Mouse (Mus musculus): Measurements from ENCODE around the gene Fgfr2.

Fgfr2 gene

GRCm38 (mm10) chr7:133089621-133090260 lies 33.4 kb downstream of the Fgfr2 start:
- no peak for DNase-seq (ENCODE audit: inconsistent age in 2 of 2, low spot score in 1 of 2)

GRCm38 (mm10) chr7:133088830-133089261 lies 34.3 kb downstream of the Fgfr2 start:
- peak; percentile 73 to 91 for DNase-seq (ENCODE audit: inconsistent age in 2 of 2, low spot score in 1 of 2)

GRCm38 (mm10) chr7:133088411-133088810 lies 34.7 kb downstream of the Fgfr2 start:
- no peak for DNase-seq (ENCODE audit: inconsistent age in 2 of 2, low spot score in 1 of 2)

- peak; percentile 37 to 41 for DNase-seq (ENCODE audit: inconsistent age in 2 of 2, low spot score in 1 of 2)
Measured at GRCm38 (mm10) chr7:133085408-133085807, 37.7 kb downstream of the Fgfr2 start.

GRCm38 (mm10) chr7:133083936-133084614 lies 39.1 kb downstream of the Fgfr2 start:
- DNase-seq (ENCODE audit: inconsistent age in 2 of 2, low spot score in 1 of 2), result no peak

- DNase-seq (ENCODE audit: inconsistent age in 2 of 2, low spot score in 1 of 2), result no peak
Measured at GRCm38 (mm10) chr7:133078929-133079328, 44.2 kb downstream of the Fgfr2 start.

- no peak for DNase-seq (ENCODE audit: inconsistent age in 2 of 2, low spot score in 1 of 2)
Measured at GRCm38 (mm10) chr7:133074462-133075133, 48.6 kb downstream of the Fgfr2 start.

- DNase-seq (ENCODE audit: inconsistent age in 2 of 2, low spot score in 1 of 2), result no peak
Measured at GRCm38 (mm10) chr7:133073147-133073651, 50.0 kb downstream of the Fgfr2 start.

- DNase-seq (ENCODE audit: inconsistent age in 2 of 2, low spot score in 1 of 2), result no peak
Measured at GRCm38 (mm10) chr7:133072535-133072934, 50.6 kb downstream of the Fgfr2 start.

- no peak for DNase-seq (ENCODE audit: inconsistent age in 2 of 2, low spot score in 1 of 2)
Measured at GRCm38 (mm10) chr7:133067321-133067841, 55.8 kb downstream of the Fgfr2 start.

GRCm38 (mm10) chr7:133066776-133067175 lies 56.4 kb downstream of the Fgfr2 start:
- DNase-seq (ENCODE audit: inconsistent age in 2 of 2, low spot score in 1 of 2), result peak in 1 of 2 experiments; percentile 52

GRCm38 (mm10) chr7:133062055-133062454 lies 61.1 kb downstream of the Fgfr2 start:
- no peak for DNase-seq (ENCODE audit: inconsistent age in 2 of 2, low spot score in 1 of 2)

GRCm38 (mm10) chr7:133060170-133060569 lies 63.0 kb downstream of the Fgfr2 start:
- no peak for DNase-seq (ENCODE audit: inconsistent age in 2 of 2, low spot score in 1 of 2)

GRCm38 (mm10) chr7:133059517-133060104 lies 63.5 kb downstream of the Fgfr2 start:
- no peak for DNase-seq (ENCODE audit: inconsistent age in 2 of 2, low spot score in 1 of 2)

GRCm38 (mm10) chr7:133059150-133059509 lies 64.0 kb downstream of the Fgfr2 start:
- no peak for DNase-seq (ENCODE audit: inconsistent age in 2 of 2, low spot score in 1 of 2)

- no peak for DNase-seq (ENCODE audit: inconsistent age in 2 of 2, low spot score in 1 of 2)
Measured at GRCm38 (mm10) chr7:133058496-133059149, 64.5 kb downstream of the Fgfr2 start.

GRCm38 (mm10) chr7:133056924-133057323 lies 66.2 kb downstream of the Fgfr2 start:
- no peak for DNase-seq (ENCODE audit: inconsistent age in 2 of 2, low spot score in 1 of 2)

- DNase-seq (ENCODE audit: inconsistent age in 2 of 2, low spot score in 1 of 2), result no peak
Measured at GRCm38 (mm10) chr7:133054486-133054885, 68.7 kb downstream of the Fgfr2 start.

- DNase-seq (ENCODE audit: inconsistent age in 2 of 2, low spot score in 1 of 2), result no peak
Measured at GRCm38 (mm10) chr7:133053757-133054156, 69.4 kb downstream of the Fgfr2 start.

- peak in 1 of 2 experiments; percentile 62 for DNase-seq (ENCODE audit: inconsistent age in 2 of 2, low spot score in 1 of 2)
Measured at GRCm38 (mm10) chr7:133052819-133053218, 70.3 kb downstream of the Fgfr2 start.

GRCm38 (mm10) chr7:133050681-133051080 lies 72.5 kb downstream of the Fgfr2 start:
- DNase-seq (ENCODE audit: inconsistent age in 2 of 2, low spot score in 1 of 2), result peak in 1 of 2 experiments; percentile 45
